Mouse (Mus musculus) intestine, embryonic 16.5 days (tissue): ENCODE measurements around the gene Dcaf12. TPM values are rescaled to one million over a fixed set of nuclear protein-coding genes. Genes with fewer than 3 reads are reported as not detected.

Source experiments
- ATAC-seq: fragments of 200-750 bp; cut with Nextera tagmentation; 2 replicates; pipeline ENCODE4 v1.8.0; 2017; ENCODE audit warnings: moderate TSS enrichment, moderate library complexity
- H3K27ac ChIP-seq: fragments of 300-500 bp; sonication (generic); 2 replicates; pipeline ENCODE4 v1.5.1; 2014; ENCODE audit warnings: mild to moderate bottlenecking, low read length
- H3K27me3 ChIP-seq: fragments of 300-500 bp; sonication (generic); replicated peaks from 2 replicates; pipeline ENCODE4 v1.6.1; 2014; ENCODE audit warnings: low read length, control low read depth, mixed read lengths; ENCODE audit not compliant: control insufficient read depth, insufficient read depth
- H3K36me3 ChIP-seq: fragments of 300-500 bp; sonication (generic); 2 replicates; pipeline ENCODE4 v1.6.1; 2014; ENCODE audit warnings: low read length, control low read depth; ENCODE audit not compliant: control insufficient read depth, insufficient read depth
- H3K4me1 ChIP-seq: fragments of 300-500 bp; sonication (generic); 2 replicates; pipeline ENCODE4 v1.6.1; 2014; ENCODE audit warnings: low read length, control low read depth, mixed read lengths; ENCODE audit not compliant: control insufficient read depth, insufficient read depth
- H3K4me2 ChIP-seq: fragments of 300-500 bp; sonication (generic); 2 replicates; pipeline ENCODE4 v1.6.1; 2014; ENCODE audit warnings: low read depth, low read length, control low read depth
- H3K4me3 ChIP-seq: fragments of 300-500 bp; sonication (generic); 2 replicates; pipeline ENCODE4 v1.5.1; 2014; ENCODE audit warnings: mild to moderate bottlenecking, low read length
- H3K9ac ChIP-seq: fragments of 300-500 bp; sonication (generic); 2 replicates; pipeline ENCODE4 v1.6.1; 2014; ENCODE audit warnings: low read depth, low read length
- H3K9me3 ChIP-seq: fragments of 300-500 bp; sonication (generic); 2 replicates; pipeline ENCODE4 v1.6.1; 2016; ENCODE audit warnings: low read length, control low read depth; ENCODE audit not compliant: control insufficient read depth
- WGBS: fragments of 180-500 bp; shearing (Covaris S2); extraction: QIAGEN DNeasy Blood & Tissue Kit; methylation state at CpG from one replicate; pipeline ENCODE4 v1.1.7; 2014; 5-methylcytosine and 5-hydroxymethylcytosine counted together
- polyA plus RNA-seq: library from polyadenylated mRNA; unstranded; fragments of >200 nt; fragmentation: Nextera tagmentation; extraction: Ambion mirVana; gene quantifications from 2 replicates; pipeline ENCODE4 v1.2.1, GENCODE M21; 2015

Gene Dcaf12
- polyA plus RNA-seq, 1 experiment from 2014 or later: 51.4 TPM

DNA sequence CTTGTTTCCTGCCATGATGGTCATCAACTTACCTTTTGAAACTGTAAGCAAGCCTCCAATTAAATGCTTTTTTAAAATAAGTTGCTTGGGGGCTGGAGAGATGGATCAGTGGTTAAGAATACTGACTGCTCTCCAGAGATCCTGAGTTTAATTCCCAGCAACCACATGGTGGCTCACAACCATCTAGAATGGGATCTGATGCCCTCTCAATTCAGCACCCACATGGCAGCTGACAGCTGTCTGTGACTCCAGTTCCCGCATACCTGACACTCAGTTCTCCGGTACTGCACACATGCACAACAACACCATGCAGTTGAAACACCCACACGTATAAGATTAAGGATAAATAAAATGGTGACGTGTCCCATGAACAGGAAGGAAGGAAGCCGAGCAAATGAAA lies 3.6 kb upstream of the Dcaf12 start:
- H3K4me1 ChIP-seq: peaks cover 6% of the 10 kb centered on the region
- whole genome bisulfite sequencing: 80% methylated on average over 5 of the region's 5 CpGs
- H3K27ac ChIP-seq: no peak overlapping the region
- ATAC-seq: no peak
- H3K9ac ChIP-seq: no peak overlapping the region
- H3K36me3 ChIP-seq: no peaks in the 10 kb centered on the region
- H3K4me2 ChIP-seq: no peak overlapping the region
- H3K9me3 ChIP-seq: no peaks in the 10 kb centered on the region
- no peak overlapping the region for H3K4me3 ChIP-seq
- no peaks in the 10 kb centered on the region for H3K27me3 ChIP-seq

DNA sequence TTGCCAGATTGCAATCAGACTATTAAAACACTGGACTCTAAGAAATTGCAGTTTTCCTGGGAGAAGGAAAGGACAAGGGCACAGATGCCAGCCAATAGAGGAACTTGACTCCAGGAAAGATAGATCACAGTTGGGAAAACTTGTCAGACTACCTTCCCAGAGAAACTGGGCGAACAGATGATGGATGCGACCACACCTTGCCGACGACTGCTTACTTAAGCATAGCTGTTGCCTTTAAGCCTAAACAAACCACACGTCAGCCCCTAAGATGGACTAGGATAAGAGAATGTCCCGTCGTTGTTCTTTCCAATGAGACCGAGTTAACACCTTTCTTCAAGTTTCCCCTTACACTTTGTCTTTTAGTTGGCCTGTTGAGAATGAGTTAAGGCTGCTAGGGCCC lies 484 bp upstream of the Dcaf12 start:
- ATAC-seq: peak; percentile 20
- H3K9ac ChIP-seq: peak overlapping the region; percentile 99

DNA sequence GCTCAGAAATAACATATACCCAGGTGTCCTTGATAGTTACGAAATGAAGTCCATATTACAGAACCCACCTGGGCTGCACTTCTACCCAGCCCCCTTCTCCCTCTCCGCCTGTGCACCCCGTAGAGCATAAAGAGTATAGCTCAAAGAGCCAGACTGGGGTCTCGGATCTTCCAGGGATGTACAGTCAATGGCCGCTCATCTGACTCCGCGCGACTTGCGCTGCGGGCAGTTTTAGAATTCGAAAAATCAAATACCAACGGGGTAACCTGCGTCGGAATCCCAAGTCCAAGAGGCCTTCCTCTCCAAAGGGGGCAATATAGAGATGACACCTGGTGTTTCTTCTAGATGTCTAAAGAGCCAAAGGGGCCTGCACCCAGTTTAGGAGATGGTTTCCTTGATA lies 967 bp downstream of the Dcaf12 start:
- Histone ChIP-seq H3K9me3 (no peaks in the 10 kb centered on the region), H3K27me3 (no peaks in the 10 kb centered on the region), H3K4me2 (peak overlapping the region; percentile 77), H3K27ac (peak overlapping the region; percentile 99), H3K36me3 (peaks cover 8% of the 10 kb centered on the region; the same call in 1 of the 2 replicates), H3K9ac (peak overlapping the region; percentile 99), H3K4me3 (peak overlapping the region; percentile 100), H3K4me1 (peaks cover 17% of the 10 kb centered on the region)
- no peak; the same call in 1 of the 2 replicates for ATAC-seq
- WGBS: 9% methylated on average over 14 of the region's 14 CpGs

More for the DNA sequence above, 484 bp upstream of the Dcaf12 start:
- H3K4me2 ChIP-seq: peak overlapping the region; percentile 76
- 23% methylated on average over 8 of the region's 8 CpGs for WGBS
- peaks cover 17% of the 10 kb centered on the region for H3K4me1 ChIP-seq
- H3K27ac ChIP-seq: peak overlapping the region; percentile 99
- peak overlapping the region; percentile 100 for H3K4me3 ChIP-seq
- no peaks in the 10 kb centered on the region for H3K9me3 ChIP-seq
- peaks cover 8% of the 10 kb centered on the region; the same call in 1 of the 2 replicates for H3K36me3 ChIP-seq
- H3K27me3 ChIP-seq: no peaks in the 10 kb centered on the region

DNA sequence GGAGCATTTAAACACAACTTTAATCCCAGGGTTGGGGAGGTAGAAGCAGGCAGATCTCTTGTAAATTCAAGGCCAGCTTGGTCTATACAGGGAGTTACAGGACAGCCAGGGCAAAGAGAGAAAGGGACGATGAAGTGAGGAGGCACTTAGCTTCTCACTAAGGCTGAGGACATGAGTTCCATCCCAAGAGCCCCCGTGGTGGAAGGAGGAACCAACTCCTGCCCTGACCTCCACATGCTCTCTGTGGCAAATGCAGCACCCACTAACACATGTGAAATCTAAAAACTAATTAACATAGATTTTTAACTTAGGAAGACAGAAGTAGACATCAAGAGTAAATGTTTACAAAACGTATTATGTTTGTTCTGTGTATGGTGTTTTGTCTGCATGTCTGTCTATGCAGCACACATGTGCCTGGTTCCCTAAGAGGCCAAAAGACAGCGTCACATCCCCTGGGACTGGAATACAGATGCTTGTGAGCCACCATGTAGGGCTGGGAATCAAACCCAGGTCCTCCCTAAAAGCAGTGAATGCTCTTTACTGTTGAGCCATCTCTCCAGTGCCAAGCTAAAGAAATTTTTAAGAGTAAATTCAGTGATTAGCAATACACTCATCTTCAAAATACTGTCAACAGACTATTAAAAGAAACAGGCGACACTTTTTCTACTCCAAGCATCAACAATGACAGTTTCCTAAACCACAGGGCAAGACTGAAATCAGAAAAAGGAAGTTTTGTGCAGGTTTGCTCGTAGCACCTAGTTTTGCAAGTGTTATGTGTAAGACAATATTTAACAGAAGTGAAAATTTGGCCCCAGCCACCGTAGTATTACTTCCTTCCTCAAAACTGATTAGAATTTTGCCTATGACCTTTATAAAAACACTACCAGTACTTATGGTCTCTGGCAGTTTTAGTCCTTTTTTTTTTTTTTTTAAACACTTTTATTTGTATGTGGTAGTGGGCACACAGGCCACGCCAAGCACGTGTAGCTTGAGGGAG lies 3.8 kb downstream of the Dcaf12 start:
- Histone ChIP-seq H3K36me3 (peaks cover 8% of the 10 kb centered on the region; the same call in 1 of the 2 replicates), H3K4me3 (no peak overlapping the region), H3K9ac (no peak overlapping the region), H3K27me3 (no peaks in the 10 kb centered on the region), H3K4me2 (no peak overlapping the region), H3K9me3 (no peaks in the 10 kb centered on the region), H3K27ac (no peak overlapping the region; the same call in 1 of the 2 replicates), H3K4me1 (peaks cover 17% of the 10 kb centered on the region)
- WGBS: 86% methylated on average over 9 of the region's 9 CpGs
- ATAC-seq: no peak

DNA sequence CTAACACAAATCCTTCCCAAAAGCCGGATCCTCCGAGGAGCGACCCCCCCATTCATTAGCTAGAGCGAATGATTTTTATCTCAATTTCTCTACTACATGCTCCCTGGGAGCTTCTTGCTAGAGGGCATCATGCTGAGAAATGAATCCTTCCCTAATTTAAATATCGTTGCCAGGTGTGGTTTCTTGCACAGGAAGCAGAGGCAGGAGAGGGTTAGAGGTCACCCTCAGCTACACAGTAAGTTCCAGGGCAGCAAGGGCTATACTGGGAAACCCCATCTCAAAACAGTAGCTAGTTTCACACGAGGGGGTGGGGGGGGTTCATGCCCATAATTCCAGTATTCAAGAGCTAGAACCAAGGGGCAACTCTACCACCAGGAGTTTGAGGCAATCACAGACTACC lies 7.3 kb downstream of the Dcaf12 start:
- H3K4me3 ChIP-seq: no peak overlapping the region
- 83% methylated on average over 6 of the region's 6 CpGs for WGBS
- no peak overlapping the region for H3K4me2 ChIP-seq
- H3K9ac ChIP-seq: no peak overlapping the region
- H3K4me1 ChIP-seq: peaks cover 3% of the 10 kb centered on the region; the same call in 1 of the 2 replicates
- H3K9me3 ChIP-seq: no peaks in the 10 kb centered on the region
- peaks cover 8% of the 10 kb centered on the region; the same call in 1 of the 2 replicates for H3K36me3 ChIP-seq
- no peaks in the 10 kb centered on the region for H3K27me3 ChIP-seq
- no peak for ATAC-seq
- H3K27ac ChIP-seq: no peak overlapping the region

DNA sequence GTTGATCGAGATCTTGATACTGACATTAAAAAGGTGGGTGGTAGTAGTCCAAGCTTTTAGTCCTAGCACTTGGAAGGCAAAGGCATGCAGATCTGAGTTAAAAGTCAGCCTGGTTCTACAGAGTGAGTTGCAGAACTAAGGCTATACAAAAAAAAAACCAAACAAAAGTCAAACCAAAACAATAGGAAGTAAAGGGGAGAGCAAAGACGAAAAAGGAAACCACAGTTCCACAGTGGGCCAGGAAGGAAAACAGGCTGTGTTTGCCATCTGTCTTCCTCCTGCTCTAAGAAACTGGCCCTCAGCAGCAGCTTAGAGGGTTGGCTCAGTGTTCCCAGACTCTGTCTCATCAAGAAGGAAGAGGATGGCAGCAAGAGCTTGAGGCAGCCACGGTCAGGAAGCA lies 10.4 kb downstream of the Dcaf12 start:
- H3K9ac ChIP-seq: no peak overlapping the region
- no peaks in the 10 kb centered on the region for H3K4me1 ChIP-seq
- H3K4me3 ChIP-seq: no peak overlapping the region
- peaks cover 19% of the 10 kb centered on the region for H3K36me3 ChIP-seq
- no peak overlapping the region for H3K27ac ChIP-seq
- no peaks in the 10 kb centered on the region for H3K27me3 ChIP-seq
- no peak overlapping the region for H3K4me2 ChIP-seq
- 65% methylated on average over 3 of the region's 3 CpGs for WGBS
- ATAC-seq: no peak
- no peaks in the 10 kb centered on the region for H3K9me3 ChIP-seq

DNA sequence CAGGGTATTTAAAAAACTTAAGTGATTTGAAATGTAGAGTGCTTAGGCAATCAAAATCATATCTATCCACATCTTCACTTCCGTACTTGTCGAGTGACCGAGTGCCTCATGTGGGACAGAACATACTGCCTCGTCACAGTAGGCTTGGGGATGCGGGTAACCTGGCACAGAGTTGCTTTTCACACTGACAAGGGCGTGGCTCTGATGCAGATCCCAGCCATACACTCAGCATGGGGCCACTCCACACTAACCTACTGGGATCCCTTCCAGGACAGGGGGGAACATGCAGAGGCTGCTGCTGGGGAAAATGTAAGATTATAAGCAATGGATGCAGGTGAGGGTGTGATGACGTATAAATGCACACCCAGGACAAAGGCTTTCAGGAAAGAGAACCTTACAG lies 11.0 kb downstream of the Dcaf12 start:
- Histone ChIP-seq H3K9ac (no peak overlapping the region), H3K27me3 (no peaks in the 10 kb centered on the region), H3K4me3 (no peak overlapping the region), H3K27ac (no peak overlapping the region), H3K4me2 (no peak overlapping the region), H3K4me1 (no peaks in the 10 kb centered on the region), H3K9me3 (no peaks in the 10 kb centered on the region), H3K36me3 (peaks cover 21% of the 10 kb centered on the region)
- no peak for ATAC-seq
- 87% methylated on average over 7 of the region's 7 CpGs for WGBS

DNA sequence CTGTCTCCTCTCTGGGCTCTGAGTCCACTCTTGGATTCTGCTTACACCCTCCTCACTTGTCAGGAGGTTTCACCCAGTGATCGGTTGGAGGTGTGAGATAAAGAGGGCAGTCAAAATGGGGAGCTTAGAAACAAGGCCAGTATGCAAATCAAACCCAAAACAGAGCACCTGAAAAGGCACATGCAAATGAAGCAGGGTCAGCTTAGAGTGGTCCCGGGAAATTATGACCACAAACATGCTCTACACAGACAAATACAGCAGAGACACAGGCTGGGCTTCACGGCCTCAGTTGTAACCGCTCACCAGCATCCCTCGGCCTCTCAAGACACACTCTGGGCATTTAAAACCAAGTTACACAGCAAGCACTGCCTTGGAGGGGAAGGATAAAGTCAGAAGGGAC lies 15.7 kb downstream of the Dcaf12 start:
- H3K27ac ChIP-seq: no peak overlapping the region
- no peak for ATAC-seq
- H3K27me3 ChIP-seq: no peaks in the 10 kb centered on the region
- no peak overlapping the region for H3K4me3 ChIP-seq
- H3K9me3 ChIP-seq: no peaks in the 10 kb centered on the region
- H3K4me2 ChIP-seq: no peak overlapping the region
- H3K4me1 ChIP-seq: no peaks in the 10 kb centered on the region
- H3K9ac ChIP-seq: no peak overlapping the region
- WGBS: 89% methylated on average over 5 of the region's 5 CpGs
- H3K36me3 ChIP-seq: peaks cover 30% of the 10 kb centered on the region

DNA sequence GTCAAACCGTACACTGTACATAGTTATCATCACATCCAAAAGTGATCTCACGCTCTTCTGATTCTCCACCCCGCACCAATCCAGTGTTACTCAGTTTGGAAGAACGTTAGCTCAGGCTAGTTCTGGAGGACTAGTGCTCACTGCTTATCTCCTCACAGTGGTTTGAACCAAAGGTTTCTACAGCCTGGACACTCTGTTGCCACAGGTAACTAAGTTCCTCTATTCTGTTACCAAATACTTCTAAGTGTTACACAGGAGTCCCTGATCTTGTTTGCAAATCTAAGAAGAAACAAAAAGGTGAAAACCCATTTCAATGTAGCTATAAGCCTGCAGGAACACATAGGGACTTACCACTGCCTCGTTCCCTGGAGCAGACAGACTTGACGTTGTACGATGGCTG lies 18.7 kb downstream of the Dcaf12 start:
- Histone ChIP-seq H3K27ac (no peak overlapping the region), H3K4me3 (no peak overlapping the region), H3K9ac (no peak overlapping the region), H3K27me3 (no peaks in the 10 kb centered on the region), H3K4me1 (no peaks in the 10 kb centered on the region), H3K9me3 (no peaks in the 10 kb centered on the region), H3K36me3 (peaks cover 28% of the 10 kb centered on the region), H3K4me2 (no peak overlapping the region)
- ATAC-seq: no peak
- 94% methylated on average over 7 of the region's 7 CpGs for WGBS
